Mouse (Mus musculus): Measurements from ENCODE around the gene Ect2. TPM values are rescaled to one million over a fixed set of nuclear protein-coding genes. Genes with fewer than 3 reads are reported as not detected.
A peak's percentile ranks its signal among the peaks of the same experiment; 100 is the strongest.

The Ect2 gene
- total RNA-seq, 2 experiments from 2014 or later, result 2.7 to 4.9 TPM

DNA sequence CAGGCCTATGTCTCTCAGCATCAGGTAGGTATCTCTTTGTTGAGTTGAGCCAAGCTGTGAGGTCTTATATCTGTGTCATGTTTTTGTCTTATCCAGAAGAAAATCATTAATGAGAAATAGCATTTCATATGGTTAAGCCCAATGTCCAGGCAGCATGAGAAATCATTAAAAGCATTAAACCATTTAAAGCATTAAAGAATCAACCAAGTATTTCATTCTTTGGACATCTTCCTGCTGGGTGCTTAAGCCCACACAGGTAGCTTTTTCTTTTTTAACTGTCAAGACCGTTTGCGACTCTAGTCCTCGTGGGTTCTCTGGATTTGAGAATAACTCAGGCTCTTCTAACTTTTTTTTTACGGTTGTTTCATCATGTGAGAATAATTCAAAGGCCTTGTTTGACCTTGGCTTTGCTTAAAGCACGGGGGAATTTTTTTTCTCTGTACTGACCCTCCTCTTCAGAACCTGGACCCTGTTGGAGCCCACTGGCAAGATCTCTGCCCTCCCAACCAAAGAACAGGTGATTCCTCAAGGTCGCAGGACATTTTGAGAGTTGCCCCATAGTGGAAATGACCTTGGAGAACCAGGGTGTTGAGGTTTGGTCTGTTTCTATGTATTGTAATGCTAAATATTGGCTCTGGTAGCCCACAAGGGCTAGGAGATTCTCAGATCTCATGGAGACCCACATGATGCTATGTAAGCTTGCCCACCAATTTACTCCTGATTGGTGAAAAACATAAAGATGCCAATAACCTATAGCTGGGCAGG is 8.1 kb upstream of the Ect2 start:
- intact Hi-C loops (cut with DNase I), result no loop called here

DNA sequence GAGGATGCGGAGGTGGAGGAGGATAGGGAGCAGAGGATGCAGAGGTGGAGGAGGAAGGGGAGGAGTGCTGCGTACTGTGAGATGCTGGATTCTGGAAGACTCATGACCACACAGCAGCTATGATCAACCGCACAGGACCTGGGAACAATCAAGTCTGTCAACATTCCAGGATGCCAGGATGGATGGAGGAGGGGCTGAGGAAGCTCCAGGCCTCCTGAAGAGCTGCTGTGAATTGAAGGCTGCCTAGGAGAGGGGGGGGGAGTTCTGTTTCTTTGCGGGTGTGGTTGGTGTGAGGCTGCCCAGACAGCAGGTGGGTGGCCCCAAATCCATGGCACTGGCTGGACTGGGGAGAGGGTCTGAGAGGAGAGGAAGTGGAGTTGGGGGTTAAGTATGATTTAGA is 5.2 kb upstream of the Ect2 start:
- intact Hi-C loops (cut with DNase I), result no loop called here

More for the DNA sequence above, 8.1 kb upstream of the Ect2 start:
- no peak for DNase-seq

DNA sequence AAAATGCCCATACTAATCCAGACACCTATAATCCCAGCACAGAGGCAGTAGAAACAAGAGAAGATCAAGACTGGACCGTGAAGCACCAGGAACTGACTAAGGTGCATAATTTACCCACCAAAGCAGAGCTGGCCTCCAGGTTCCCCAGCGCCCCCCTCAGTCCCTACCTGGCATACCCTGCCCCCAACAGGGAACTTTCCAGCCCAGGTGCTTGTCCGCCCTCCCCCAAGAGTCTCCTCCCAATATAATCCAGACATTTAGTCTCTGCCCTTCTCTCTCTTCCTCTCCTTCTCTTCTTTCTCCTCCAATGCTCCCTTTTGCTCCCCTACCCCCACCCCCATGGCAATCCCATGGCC is 2.9 kb upstream of the Ect2 start:
- no peak for DNase-seq

More for the DNA sequence above, 5.2 kb upstream of the Ect2 start:
- no peak for DNase-seq

DNA sequence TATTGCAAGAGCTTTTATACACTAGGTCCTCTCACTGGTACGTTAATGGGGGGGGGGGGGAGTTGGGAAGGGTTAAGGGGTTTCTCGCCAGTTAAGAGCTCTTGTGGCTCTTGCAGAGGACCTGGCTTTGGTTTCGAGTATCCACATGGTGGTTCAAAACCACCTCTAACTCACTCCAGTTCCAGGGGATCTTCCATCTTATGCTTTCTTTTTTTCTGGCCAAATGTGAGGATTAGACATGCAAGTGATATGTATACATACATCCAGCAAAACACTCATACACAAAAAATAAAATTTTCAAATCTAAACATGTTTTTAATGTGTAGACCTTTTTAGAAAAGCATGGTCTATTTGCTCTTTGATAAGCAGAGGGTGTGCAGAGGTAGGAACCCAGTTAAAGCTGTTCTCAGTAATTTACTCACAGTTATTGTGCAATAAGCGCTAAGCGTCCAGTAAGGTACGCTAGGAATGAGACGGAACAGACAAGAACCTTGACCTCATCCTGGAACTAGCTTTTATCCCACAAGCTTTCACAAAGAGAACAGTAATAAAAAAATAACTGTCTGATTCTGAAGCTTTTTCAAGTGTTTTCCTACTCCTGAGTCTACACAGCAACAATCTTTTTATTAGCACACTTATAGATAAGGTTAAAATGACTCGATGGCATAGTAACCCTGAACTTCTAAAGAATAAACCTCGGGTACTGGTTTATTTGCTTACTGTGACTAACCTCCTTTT is 2.3 kb upstream of the Ect2 start:
- intact Hi-C loops (cut with DNase I), result loop anchor here (2.0 kb wide), 1 partner anchor 25 kb away; no protein-coding TSS in a partner anchor

More for the DNA sequence above, 2.9 kb upstream of the Ect2 start:
- intact Hi-C loops (cut with DNase I), result no loop called here

DNA sequence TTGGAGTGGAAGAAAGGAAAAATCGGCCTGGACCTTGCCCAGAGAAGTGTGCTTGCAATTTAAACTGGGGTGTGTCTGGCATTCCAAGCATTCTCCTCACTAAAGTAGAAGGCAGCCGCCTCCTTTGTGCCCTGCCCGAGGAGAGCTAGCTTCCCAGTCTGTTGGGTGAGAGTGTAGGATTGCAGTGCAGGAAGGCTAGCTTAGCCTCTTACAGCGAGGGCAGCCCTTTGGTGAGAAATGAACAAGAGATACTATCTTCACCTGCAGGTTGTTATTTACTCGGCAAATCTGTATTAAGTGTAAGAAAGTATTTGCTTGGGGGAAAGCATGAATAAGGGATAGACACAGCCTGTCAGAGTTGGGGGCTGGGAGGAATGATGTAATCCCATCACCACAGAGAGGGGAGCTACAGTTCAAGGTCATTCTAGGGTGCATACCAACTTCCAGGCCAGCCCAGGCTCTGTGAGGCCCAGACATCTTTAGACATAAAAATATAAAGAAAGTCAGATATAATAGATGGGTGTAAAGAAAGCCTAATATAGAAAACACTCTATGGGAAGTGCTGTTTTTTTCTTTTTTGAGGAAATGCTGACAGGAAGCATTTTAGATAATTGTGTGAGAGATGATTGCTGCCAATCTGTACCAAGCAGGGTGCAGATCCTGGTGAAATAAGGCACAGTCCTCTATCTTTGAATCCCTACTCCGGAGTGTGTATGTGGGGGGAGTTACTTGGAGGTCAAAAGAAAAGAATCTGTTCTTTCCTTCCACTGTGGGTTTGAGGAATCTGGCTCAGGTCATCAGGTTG is 1.6 kb upstream of the Ect2 start:
- peak in 1 of 2 experiments; percentile 25 for DNase-seq
- intact Hi-C loops (cut with DNase I), result loop anchor here (2.0 kb wide), 1 partner anchor 26 kb away; no protein-coding TSS in a partner anchor

More for the DNA sequence above, 2.3 kb upstream of the Ect2 start:
- no peak for DNase-seq

DNA sequence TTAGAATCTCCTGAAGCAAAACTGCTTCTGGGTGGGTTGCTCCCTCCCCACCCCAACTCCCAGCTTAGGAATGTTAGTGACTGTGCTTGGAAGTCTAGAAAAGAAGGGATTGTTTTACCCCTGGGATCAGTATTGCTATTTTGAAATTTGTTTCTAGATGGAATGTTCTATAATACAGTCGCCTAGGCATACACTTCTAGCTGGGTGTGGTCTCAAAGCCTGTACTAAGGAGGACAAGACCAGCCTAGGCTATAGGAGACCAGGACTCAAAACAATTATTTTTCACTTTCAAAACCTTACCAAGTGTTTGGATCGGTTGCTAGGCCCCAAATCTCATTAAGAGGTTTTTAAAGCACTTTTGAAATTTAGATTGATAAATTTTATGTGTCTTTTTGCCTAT is 602 bp upstream of the Ect2 start:
- peak in 1 of 2 experiments; percentile 4 for DNase-seq
- intact Hi-C loops (cut with DNase I), result loop anchor here (2.0 kb wide), 1 partner anchor 27 kb away; no protein-coding TSS in a partner anchor

DNA sequence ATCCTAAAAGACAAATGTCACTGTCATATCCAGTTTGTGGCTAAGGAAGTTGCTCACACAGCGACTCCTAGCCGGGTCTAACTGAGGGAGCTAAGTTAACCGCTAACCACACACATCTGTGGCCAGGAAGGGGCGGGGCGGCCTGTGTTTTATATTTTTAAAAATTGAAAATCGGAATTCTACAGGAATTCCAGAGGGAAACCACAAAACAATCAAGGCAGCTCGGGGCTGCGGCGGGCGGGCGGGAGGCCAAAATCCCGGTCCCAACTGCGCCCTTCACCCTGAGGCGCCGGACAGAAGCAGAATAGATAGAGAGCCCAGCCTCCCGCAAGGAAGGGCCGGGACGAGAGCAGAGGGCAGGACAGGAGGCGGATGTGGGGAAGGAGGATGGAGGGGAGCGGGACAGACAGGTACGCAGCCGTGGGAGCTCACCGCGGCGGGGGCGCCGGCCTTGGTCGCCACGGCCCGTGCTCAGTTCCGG is 447 bp downstream of the Ect2 start:
- intact Hi-C loops (cut with DNase I), result no loop called here
- DNase-seq, result peak in 1 of 2 experiments; percentile 11

DNA sequence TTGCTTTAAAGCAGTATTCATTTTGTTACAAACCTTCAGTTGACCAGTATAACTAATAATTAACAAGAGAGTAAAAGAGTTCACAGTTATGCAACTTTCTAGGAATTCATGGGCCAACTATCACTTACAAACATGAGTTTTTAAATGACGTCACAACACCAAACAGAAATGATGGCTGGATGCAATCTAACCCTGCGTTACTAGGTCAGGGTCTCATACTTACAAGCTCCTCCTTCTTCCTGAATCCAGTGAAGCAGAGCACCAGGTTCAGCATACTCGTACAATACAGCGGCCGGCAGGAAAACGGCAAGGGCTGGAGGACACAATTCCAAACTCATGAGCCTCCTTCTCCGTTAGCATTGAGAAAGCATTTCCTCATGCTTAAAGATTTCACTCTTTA is 7.9 kb downstream of the Ect2 start:
- no peak for DNase-seq
- intact Hi-C loops (cut with DNase I), result no loop called here

DNA sequence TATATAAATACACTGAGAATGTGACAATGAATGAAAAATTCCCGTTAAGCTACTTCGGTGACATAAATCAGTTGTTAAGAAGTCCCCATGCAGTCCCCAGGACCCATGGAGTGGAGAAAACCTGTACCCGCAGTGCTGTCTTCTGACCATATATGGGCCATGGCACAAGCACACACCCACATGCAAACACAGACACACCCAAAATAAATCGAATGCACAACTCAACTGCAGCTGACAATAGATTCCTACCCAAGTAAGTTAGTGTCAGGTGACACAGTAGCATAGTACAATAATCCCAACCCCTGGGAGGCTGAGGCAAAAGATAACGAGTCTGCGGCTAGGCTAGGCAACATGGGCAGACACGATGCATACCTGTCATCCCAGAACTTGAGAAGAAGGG is 10.1 kb downstream of the Ect2 start:
- DNase-seq, result no peak

DNA sequence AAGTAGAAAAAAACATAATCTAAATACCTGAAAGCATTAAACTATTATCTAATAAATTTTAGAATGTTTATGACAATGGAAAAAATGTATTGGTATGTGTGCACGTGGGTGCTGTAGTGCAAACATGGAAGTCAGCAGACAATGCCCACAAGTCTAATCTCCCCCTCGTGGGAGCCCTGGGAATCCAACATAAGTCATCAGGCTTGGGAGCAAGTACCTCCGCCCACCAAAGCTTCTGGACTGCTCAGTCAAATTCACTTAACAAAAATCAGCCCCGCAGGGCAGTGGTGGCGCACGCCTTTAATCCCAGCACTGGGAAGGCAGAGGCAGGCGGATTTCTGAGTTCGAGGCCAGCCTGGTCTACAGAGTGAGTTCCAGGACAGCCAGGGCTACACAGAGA is 13.6 kb downstream of the Ect2 start:
- intact Hi-C loops (cut with DNase I), result no loop called here
- no peak for DNase-seq

More for the DNA sequence above, 10.1 kb downstream of the Ect2 start:
- intact Hi-C loops (cut with DNase I), result no loop called here

DNA sequence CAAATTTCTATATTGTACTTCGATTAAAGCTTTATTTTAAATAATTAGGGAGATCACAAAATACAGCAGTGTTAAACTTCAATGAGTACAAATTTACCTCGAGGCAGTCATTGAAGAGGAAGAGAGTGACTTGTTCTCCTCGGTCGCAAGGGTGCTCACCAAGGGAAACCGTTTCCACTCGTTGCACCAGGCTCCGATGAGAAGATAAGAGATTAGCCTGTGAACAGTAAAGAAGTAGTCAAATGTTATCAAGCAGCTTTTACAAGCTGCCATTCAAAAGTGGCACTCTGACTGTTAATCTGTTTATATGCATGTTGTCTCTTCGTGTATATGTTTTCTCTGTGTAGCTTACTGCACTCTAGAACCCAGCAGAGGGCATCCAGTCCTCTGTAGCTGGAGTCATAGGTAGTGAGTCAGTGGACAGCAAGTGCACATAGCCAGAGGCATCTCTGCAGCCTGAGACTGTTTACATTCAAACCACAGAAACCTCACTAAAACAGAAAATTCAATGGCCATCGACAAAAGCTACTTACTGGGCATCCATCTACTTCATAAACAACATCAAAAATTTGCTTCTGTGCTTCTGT is 31.7 kb downstream of the Ect2 start:
- no peak for DNase-seq
- intact Hi-C loops (cut with DNase I), result no loop called here

DNA sequence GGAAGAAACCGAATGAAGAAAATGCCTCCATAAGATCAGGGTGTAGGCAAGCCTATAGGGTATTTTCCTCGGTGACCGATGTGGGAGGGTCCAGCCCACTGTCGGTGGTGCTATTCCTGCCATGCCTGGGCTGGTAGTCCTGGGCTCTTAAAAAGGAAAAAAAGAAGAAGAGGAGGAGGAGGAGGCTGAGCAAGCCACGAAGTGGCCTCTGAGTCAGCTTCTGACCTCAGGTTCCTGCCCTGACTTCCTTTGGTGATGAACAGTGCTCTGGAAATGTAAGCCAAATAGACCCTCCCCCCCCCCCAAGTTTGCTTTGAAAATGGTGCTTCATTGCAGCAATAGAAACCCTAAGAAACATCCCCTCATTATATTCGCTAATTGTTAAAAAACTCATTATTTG is 32.7 kb downstream of the Ect2 start:
- DNase-seq, result no peak
- intact Hi-C loops (cut with DNase I), result no loop called here

DNA sequence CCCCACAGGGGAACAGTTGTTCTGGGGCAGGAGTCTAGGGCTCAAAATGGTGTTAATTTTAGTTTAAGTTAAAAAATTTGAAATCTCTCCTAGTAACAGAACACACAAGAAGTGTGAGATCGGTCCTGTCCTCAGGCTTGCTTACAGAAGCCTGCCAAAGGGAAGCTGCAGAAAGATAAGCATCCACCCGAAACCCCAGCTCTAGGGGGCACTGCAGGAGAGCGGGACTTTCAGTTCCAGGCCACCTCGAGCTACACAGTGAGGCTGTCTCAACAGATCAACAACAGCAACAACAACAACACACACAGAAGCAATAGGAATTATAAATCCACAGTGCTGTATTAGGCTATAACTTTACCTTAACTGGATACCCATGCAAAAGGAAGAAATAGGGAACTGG is 35.5 kb downstream of the Ect2 start:
- peak in 1 of 2 experiments; percentile 12 for DNase-seq
- intact Hi-C loops (cut with DNase I), result no loop called here

DNA sequence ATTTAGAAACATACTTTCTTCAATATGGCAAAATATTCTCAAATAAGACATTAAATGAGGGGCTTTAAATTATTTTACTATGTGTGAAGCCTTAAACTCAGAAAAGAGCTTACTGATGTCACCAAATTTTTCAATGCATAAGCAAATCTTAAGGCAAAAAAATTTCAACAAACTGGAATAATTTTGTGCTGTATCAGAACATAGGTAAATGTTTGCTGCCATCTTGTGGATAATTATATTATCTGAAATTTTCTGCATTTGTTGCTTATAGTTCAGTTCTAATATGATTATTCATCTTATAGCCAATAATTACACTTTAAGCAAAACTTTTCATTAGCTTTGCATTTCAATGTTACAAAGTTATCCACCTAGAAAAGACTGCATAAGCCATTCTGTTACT is 42.8 kb downstream of the Ect2 start:
- no peak for DNase-seq
- intact Hi-C loops (cut with DNase I), result no loop called here

DNA sequence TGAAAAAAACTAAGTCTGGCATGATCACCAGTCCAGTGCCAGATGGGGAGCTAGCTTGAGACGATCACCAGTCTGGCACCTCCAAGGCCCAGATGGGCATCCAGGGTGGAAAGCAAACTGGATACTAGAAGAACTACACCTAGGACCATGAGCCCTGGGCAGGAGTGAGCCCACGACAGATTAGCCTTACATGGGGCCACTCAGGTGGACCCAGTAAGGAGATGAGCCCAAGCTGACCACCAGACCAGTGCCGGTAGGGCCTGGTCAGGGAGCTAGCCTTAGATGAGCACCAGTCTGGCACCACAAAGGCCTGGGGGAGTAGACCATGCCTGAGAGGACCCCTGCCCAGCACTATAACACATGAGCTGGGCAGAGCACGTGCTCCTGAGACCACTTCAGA is 44.6 kb downstream of the Ect2 start:
- intact Hi-C loops (cut with DNase I), result loop anchor here (10.0 kb wide), 1 partner anchor 1014 kb away; no protein-coding TSS in a partner anchor
- no peak for DNase-seq

DNA sequence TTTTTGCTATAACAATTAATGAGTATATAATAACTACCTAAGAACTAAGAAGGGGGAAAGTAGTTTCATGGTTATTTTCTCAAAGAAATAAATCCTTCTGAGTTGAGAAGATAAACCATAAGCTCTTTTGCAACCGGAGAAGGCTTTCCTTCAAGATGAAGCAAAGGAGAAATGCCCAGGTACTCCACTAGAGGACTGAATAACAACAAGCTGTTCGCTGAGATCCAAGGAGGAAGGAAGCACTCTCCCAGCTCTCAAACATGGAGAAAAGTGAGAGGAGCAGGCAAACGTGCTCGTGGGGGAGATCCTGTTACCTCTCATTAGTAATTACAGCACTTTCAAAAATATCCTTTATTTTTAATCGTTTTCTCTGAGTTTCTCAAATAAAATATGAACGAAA is 46.5 kb downstream of the Ect2 start:
- no peak for DNase-seq
- intact Hi-C loops (cut with DNase I), result loop anchor here (10.0 kb wide), 1 partner anchor 1012 kb away; no protein-coding TSS in a partner anchor

DNA sequence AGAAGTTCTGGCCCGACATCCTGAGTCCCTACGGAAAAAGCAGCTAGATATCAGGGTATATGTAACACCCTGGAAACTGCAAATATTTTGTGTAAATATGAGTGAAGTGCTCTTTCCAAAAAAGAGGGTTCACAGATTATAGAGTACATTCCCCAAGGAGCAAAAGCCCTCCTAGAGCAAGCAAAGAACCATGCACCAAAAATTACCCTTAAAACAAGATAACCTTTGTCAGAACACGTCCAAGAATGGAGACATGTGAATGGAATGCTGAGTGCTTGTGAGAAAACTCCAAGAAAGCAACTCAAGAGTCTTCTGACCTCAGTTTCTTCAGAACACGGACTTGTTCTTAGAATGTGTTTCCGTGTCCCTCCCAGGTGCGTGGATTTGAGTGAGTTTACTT is 50.7 kb downstream of the Ect2 start:
- intact Hi-C loops (cut with DNase I), result loop anchor here (10.0 kb wide), 1 partner anchor 1008 kb away; no protein-coding TSS in a partner anchor
- DNase-seq, result no peak

DNA sequence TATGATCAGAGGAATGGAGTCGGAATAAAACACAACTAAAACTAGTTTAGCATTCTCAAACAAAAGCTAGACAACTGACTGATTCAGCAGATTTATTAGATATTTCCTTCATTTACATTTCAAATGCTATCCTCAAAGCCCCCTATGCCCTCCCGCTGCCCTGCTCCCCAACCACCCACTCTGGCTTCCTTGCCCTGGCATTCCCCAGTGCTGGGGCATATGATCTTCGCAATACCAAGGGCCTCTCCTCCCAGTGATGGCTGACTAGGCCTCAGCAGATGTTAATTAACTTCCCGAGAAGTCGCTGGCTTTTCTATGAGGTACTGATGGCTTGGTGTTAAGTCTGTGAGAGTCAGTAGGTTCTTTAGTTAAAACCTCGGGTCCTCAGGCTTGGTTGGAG is 55.0 kb downstream of the Ect2 start:
- no peak for DNase-seq
- intact Hi-C loops (cut with DNase I), result no loop called here

DNA sequence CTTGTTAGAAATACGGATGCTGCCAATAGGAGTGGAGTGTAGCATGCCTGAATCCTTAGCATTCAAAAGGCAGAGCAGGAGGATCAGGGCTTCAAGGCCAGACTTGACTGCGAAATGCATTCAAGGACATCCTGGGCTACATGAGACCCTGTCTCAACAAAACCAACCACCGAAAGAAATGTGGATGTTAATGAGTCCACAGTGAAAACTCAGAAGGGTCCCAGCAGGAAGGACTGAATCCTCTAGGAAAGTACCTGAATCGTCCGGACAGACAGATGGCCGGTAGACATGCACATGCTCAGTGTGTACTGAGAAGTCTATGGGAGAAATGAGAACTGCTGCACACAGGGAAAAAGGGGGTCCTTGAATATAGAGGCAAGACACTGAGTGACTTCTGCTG is 67.5 kb downstream of the Ect2 start:
- DNase-seq, result no peak
- intact Hi-C loops (cut with DNase I), result no loop called here
